Mouse (Mus musculus) limb, embryonic 13.5 days (tissue): Measurements from ENCODE around the gene Gcgr. TPM values are rescaled to one million over a fixed set of nuclear protein-coding genes. Genes with fewer than 3 reads are reported as not detected.

Experiments
- ATAC-seq: fragments of 200-750 bp; cut with Nextera tagmentation; 2 replicates; pipeline ENCODE4 v1.8.0; 2017; ENCODE audit warnings: low read depth, moderate number of reproducible peaks, moderate TSS enrichment; ENCODE audit not compliant: low FRiP score
- H3K27ac ChIP-seq: fragments of 300-500 bp; sonication (generic); 2 replicates; pipeline ENCODE4 v1.5.1; 2015; ENCODE audit warnings: inconsistent platforms, mild to moderate bottlenecking, moderate library complexity
- H3K27me3 ChIP-seq: fragments of 300-500 bp; sonication (generic); 2 replicates; pipeline ENCODE4 v1.6.1; 2015; ENCODE audit warnings: mild to moderate bottlenecking, inconsistent platforms
- H3K36me3 ChIP-seq: fragments of 300-500 bp; sonication (generic); 2 replicates; pipeline ENCODE4 v1.6.1; 2015; ENCODE audit warnings: inconsistent platforms, mild to moderate bottlenecking, moderate library complexity
- H3K4me1 ChIP-seq: fragments of 300-500 bp; sonication (generic); 2 replicates; pipeline ENCODE4 v1.6.1; 2015; ENCODE audit warnings: inconsistent platforms
- H3K4me2 ChIP-seq: fragments of 300-500 bp; sonication (generic); replicated peaks from 2 replicates; pipeline ENCODE4 v1.6.1; 2015; ENCODE audit warnings: inconsistent platforms, mild to moderate bottlenecking, moderate library complexity
- H3K4me3 ChIP-seq: fragments of 300-500 bp; sonication (generic); 2 replicates; pipeline ENCODE4 v1.5.1; 2015; ENCODE audit warnings: moderate library complexity, mild to moderate bottlenecking, inconsistent platforms
- H3K9ac ChIP-seq: fragments of 300-500 bp; sonication (generic); 2 replicates; pipeline ENCODE4 v1.6.1; 2015; ENCODE audit warnings: mild to moderate bottlenecking, inconsistent platforms
- H3K9me3 ChIP-seq: fragments of 300-500 bp; sonication (generic); 2 replicates; pipeline ENCODE4 v1.6.1; 2016; ENCODE audit warnings: inconsistent platforms
- WGBS: fragments of 180-500 bp; shearing (Covaris S2); methylation state at CpG from one replicate; pipeline ENCODE4 v1.1.7; 2015; 5-methylcytosine and 5-hydroxymethylcytosine counted together
- polyA plus RNA-seq: library from polyadenylated mRNA; unstranded; fragments of >200 nt; fragmentation: Nextera tagmentation; extraction: Ambion mirVana; gene quantifications from 2 replicates; pipeline ENCODE4 v1.2.1, GENCODE M21; 2015

The Gcgr gene
- polyA plus RNA-seq, 1 experiment from 2014 or later: 7.3 TPM

DNA sequence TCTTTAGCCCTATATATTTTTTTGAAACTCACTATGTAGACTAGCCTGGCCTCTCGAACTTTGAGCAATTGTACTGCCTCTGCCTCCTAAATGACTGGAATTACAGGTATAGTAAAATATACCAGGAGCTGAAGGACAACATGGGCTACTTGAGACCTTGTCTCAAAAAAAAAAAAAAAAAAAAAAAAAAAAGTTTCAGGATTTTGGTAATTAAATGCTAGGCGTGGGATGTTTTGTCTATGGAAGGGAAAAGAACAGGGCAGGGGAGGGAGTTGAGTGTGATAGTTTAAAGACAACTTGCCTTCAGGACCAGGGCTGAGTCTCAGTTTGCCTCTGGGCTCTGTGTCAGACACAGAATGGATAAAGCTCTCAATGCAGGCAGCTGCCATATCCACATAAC lies 44.5 kb downstream of the Gcgr start:
- H3K27me3 ChIP-seq: no peaks in the 10 kb centered on the region
- no peak overlapping the region for H3K27ac ChIP-seq
- no peaks in the 10 kb centered on the region for H3K9me3 ChIP-seq
- peak overlapping the region; percentile 80 for H3K4me2 ChIP-seq
- 66% methylated on average over 2 of the region's 2 CpGs for WGBS
- no peak for ATAC-seq
- no peak overlapping the region for H3K9ac ChIP-seq
- peak overlapping the region; percentile 99; the same call in 1 of the 2 replicates for H3K4me3 ChIP-seq
- H3K4me1 ChIP-seq: peaks cover 34% of the 10 kb centered on the region
- H3K36me3 ChIP-seq: peaks cover 51% of the 10 kb centered on the region

- no peak overlapping the region for H3K4me3 ChIP-seq
- H3K9ac ChIP-seq: no peak overlapping the region
- peaks cover 34% of the 10 kb centered on the region for H3K4me1 ChIP-seq
- H3K27me3 ChIP-seq: no peaks in the 10 kb centered on the region
- no peak for ATAC-seq
- no peak overlapping the region for H3K27ac ChIP-seq
- no peaks in the 10 kb centered on the region for H3K9me3 ChIP-seq
- no peak overlapping the region for H3K4me2 ChIP-seq
- peaks cover 43% of the 10 kb centered on the region for H3K36me3 ChIP-seq
These were observed 45.4 kb downstream of the Gcgr start for GRCm38 (mm10) chr11:120575940-120576339.

DNA sequence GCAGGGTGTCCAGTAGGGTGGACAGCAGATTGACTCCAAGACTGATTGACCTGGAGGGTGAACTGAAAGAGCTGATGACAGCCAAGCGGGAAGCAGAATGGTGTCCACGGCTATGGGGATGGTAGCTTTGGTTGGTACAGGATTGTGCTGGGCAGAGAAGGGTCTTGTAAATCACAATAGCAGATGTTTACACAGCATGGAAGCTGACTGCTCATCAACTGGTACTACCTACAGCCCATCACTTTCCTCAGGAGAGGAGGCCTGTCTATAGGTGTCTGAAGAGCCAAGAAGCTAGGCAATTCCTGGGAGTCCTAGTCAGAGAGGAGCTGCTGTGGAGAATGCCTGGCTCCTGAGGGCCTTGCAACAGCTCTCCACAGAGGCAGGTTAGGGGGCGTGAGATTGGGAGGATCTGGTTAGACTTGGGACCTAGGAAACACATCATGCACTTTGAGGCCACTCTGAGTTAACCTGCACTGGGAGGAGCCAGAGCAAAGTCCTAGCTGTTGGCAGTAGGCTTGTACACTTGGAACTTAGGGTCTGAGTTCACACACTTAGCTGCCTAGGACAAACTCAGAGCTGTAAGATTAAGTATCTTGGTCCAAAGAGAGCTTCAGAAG lies 46.0 kb downstream of the Gcgr start:
- Histone ChIP-seq H3K4me2 (no peak overlapping the region), H3K4me1 (peaks cover 29% of the 10 kb centered on the region), H3K4me3 (no peak overlapping the region), H3K36me3 (peaks cover 38% of the 10 kb centered on the region), H3K9ac (no peak overlapping the region), H3K27me3 (no peaks in the 10 kb centered on the region), H3K9me3 (no peaks in the 10 kb centered on the region), H3K27ac (no peak overlapping the region)
- ATAC-seq: no peak
- WGBS: 77% methylated on average over 3 of the region's 3 CpGs

- no peak overlapping the region for H3K27ac ChIP-seq
- H3K4me2 ChIP-seq: no peak overlapping the region
- H3K4me3 ChIP-seq: no peak overlapping the region
- ATAC-seq: no peak
- WGBS: 85% methylated on average over 7 of the region's 7 CpGs
- no peak overlapping the region for H3K9ac ChIP-seq
- H3K9me3 ChIP-seq: no peaks in the 10 kb centered on the region
- peaks cover 37% of the 10 kb centered on the region for H3K36me3 ChIP-seq
- no peaks in the 10 kb centered on the region for H3K27me3 ChIP-seq
- peaks cover 31% of the 10 kb centered on the region for H3K4me1 ChIP-seq
These were observed 46.9 kb downstream of the Gcgr start for GRCm38 (mm10) chr11:120577211-120578023.

DNA sequence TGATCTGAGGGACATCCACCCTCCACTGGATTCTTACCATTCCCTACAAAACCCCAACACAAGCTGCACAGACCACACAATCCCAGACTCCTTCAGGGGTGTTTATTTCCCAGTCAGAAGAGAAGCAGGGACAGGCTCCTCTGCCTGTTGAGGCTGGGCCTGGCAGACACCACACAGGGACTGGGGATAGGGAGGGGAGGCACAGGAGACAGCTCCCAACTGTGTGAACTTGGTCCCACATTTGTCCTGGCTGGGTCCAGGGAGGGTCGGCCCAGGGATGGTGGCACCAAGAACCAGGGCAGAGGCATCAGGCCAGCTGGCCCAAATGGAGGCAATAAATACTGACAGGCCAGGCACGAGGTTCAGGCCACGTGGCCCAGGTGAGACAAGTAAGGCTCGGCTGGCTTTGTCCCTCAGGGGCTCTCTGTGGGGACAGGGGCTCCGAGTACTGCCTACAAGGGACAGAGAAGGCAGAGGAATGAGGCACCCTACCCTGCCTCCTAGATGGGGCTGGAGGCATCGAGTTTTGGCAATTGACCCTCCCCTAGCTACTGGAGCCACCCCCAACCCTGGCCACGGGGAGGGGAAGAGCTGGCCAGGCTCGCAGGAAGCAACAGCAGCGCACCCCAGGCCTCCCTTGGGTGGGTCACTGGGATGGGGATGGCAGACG lies 47.7 kb downstream of the Gcgr start:
- Histone ChIP-seq H3K9me3 (no peaks in the 10 kb centered on the region), H3K36me3 (peaks cover 37% of the 10 kb centered on the region), H3K4me3 (no peak overlapping the region), H3K27ac (no peak overlapping the region), H3K9ac (0 out of 2 replicates have a peak overlapping the region, but pooled peaks have one; percentile 39), H3K27me3 (no peaks in the 10 kb centered on the region), H3K4me1 (peaks cover 32% of the 10 kb centered on the region), H3K4me2 (no peak overlapping the region)
- ATAC-seq: no peak; the same call in 1 of the 2 replicates
- WGBS: 81% methylated on average over 10 of the region's 10 CpGs

GRCm38 (mm10) chr11:120578694-120579243 lies 48.3 kb downstream of the Gcgr start:
- ATAC-seq: no peak
- 70% methylated on average over 11 of the region's 11 CpGs for WGBS
- Histone ChIP-seq H3K36me3 (peaks cover 37% of the 10 kb centered on the region), H3K9me3 (peaks cover 1% of the 10 kb centered on the region; the same call in 1 of the 2 replicates), H3K27me3 (no peaks in the 10 kb centered on the region), H3K4me2 (no peak overlapping the region), H3K4me1 (peaks cover 32% of the 10 kb centered on the region), H3K4me3 (no peak overlapping the region), H3K27ac (no peak overlapping the region), H3K9ac (peak overlapping the region; percentile 39; the same call in 1 of the 2 replicates)

DNA sequence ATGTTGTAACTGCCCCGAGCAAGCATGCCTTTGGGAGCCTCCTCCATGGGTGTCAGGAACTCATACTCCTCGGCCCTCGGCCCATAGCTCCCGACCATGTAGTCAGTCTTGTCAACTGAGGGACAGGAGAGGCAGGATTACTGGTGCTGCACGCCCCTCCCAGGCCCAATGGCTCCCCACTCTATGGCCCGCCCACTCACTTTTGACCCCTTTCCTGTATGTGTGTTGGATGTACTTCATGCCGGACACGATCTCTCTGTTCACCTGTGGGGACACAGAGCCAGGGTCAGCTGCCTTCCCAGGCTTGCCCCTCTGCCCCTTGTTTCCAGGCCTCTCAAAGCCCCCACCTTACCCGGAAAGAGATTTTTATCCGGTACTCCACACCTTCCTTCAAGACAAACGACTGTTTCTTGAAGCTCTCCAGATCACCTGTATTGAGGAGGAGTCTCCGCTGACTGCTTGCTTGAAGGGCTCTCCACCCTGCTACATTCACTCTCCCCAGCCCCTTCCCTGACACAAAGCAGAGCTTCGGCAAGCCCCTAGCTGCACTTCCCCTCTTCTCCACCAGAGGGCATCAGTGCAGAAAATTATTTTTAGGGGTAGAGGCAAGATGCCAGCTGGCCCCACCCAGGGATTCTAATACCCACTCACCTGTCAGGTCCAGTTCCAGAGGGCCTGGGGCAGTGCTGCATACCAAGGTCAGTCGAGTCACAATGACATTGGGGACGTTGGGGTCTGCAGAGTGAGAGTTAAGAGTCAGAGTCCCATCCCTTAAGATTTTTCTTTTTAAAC lies 49.0 kb downstream of the Gcgr start:
- WGBS: 64% methylated on average over 15 of the region's 15 CpGs
- peaks cover 45% of the 10 kb centered on the region for H3K36me3 ChIP-seq
- peaks cover 6% of the 10 kb centered on the region; the same call in 1 of the 2 replicates for H3K9me3 ChIP-seq
- peak overlapping the region; percentile 92; the same call in 1 of the 2 replicates for H3K27ac ChIP-seq
- peaks cover 27% of the 10 kb centered on the region for H3K4me1 ChIP-seq
- peak overlapping the region; percentile 93 for H3K9ac ChIP-seq
- peak overlapping the region; percentile 69 for H3K4me3 ChIP-seq
- no peak for ATAC-seq
- H3K4me2 ChIP-seq: peak overlapping the region; percentile 98
- H3K27me3 ChIP-seq: no peaks in the 10 kb centered on the region

- H3K4me1 ChIP-seq: peaks cover 24% of the 10 kb centered on the region
- H3K4me3 ChIP-seq: peak overlapping the region; percentile 69
- WGBS: 61% methylated on average over 7 of the region's 7 CpGs
- peaks cover 6% of the 10 kb centered on the region; the same call in 1 of the 2 replicates for H3K9me3 ChIP-seq
- peak overlapping the region; percentile 98 for H3K4me2 ChIP-seq
- H3K36me3 ChIP-seq: peaks cover 50% of the 10 kb centered on the region
- no peaks in the 10 kb centered on the region for H3K27me3 ChIP-seq
- H3K9ac ChIP-seq: peak overlapping the region; percentile 93
- peak overlapping the region; percentile 92 for H3K27ac ChIP-seq
- no peak for ATAC-seq
These were observed 49.7 kb downstream of the Gcgr start for GRCm38 (mm10) chr11:120580190-120580589.

GRCm38 (mm10) chr11:120580871-120581331 lies 50.4 kb downstream of the Gcgr start:
- Histone ChIP-seq H3K4me3 (peak overlapping the region; percentile 69), H3K9ac (peak overlapping the region; percentile 93), H3K27ac (peak overlapping the region; percentile 92), H3K9me3 (peaks cover 6% of the 10 kb centered on the region; the same call in 1 of the 2 replicates), H3K36me3 (peaks cover 57% of the 10 kb centered on the region), H3K4me1 (peaks cover 24% of the 10 kb centered on the region), H3K27me3 (no peaks in the 10 kb centered on the region), H3K4me2 (peak overlapping the region; percentile 98)
- peak; percentile 26; the same call in 1 of the 2 replicates for ATAC-seq
- under 1% methylated on average over 36 of the region's 44 CpGs for WGBS

- 5% methylated on average over 57 of the region's 75 CpGs for WGBS
- peak; percentile 55 for ATAC-seq
- H3K4me3 ChIP-seq: peak within 1 kb of the TSS; percentile 69
These were observed 51.2 kb downstream of the Gcgr start, which contains the start of gene Arhgdia for GRCm38 (mm10) chr11:120581490-120582267. Gene Arhgdia (minus strand): TSS chr11:120581624.

More at GRCm38 (mm10) chr11:120581490-120582267, 51.2 kb downstream of the Gcgr start, which contains the start of gene Arhgdia:
- peaks cover 24% of the 10 kb centered on the region for H3K4me1 ChIP-seq
- peak within 1 kb of the TSS; percentile 98 for H3K4me2 ChIP-seq
- peak within 1 kb of the TSS; percentile 92 for H3K27ac ChIP-seq
- peaks cover 6% of the 10 kb centered on the region; the same call in 1 of the 2 replicates for H3K9me3 ChIP-seq
- no peaks in the 10 kb centered on the region for H3K27me3 ChIP-seq
- peaks cover 63% of the 10 kb centered on the region for H3K36me3 ChIP-seq
- H3K9ac ChIP-seq: peak within 1 kb of the TSS; percentile 93
